Mouse (Mus musculus) liver, embryonic 13.5 days (tissue): ENCODE measurements around the gene Mus81. TPM values are rescaled to one million over a fixed set of nuclear protein-coding genes. Genes with fewer than 3 reads are reported as not detected.
"Not testable (repeated sequence)": the region's sequence is repeated elsewhere in the genome, so short reads cannot be mapped to it uniquely, and the experiment has no call there.

ENCODE experiments used
- ATAC-seq: fragments of 200-750 bp; cut with Nextera tagmentation; 2 replicates; pipeline ENCODE4 v1.8.0; 2017; ENCODE audit warnings: low read depth, mild to moderate bottlenecking, moderate number of reproducible peaks, moderate library complexity
- DNase-seq: peaks from one replicate; pipeline ENCODE4 v3.0.0; 2022
- H3K27ac ChIP-seq: fragments of 300-500 bp; sonication (generic); 2 replicates; pipeline ENCODE4 v1.5.1; 2015; ENCODE audit warnings: moderate library complexity, mild to moderate bottlenecking, inconsistent platforms
- H3K27me3 ChIP-seq: fragments of 300-500 bp; sonication (generic); 2 replicates; pipeline ENCODE4 v1.6.1; 2015; ENCODE audit warnings: mild to moderate bottlenecking, inconsistent platforms
- H3K36me3 ChIP-seq: fragments of 300-500 bp; sonication (generic); 2 replicates; pipeline ENCODE4 v1.6.1; 2015; ENCODE audit warnings: mild to moderate bottlenecking, inconsistent platforms
- H3K4me1 ChIP-seq: fragments of 300-500 bp; sonication (generic); replicated peaks from 2 replicates; pipeline ENCODE4 v1.6.1; 2015; ENCODE audit warnings: inconsistent platforms
- H3K4me2 ChIP-seq: fragments of 300-500 bp; sonication (generic); 2 replicates; pipeline ENCODE4 v1.6.1; 2015; ENCODE audit warnings: inconsistent platforms, mild to moderate bottlenecking, moderate library complexity
- H3K4me3 ChIP-seq: fragments of 300-500 bp; sonication (generic); replicated peaks from 2 replicates; pipeline ENCODE4 v1.5.1; 2015; ENCODE audit warnings: mild to moderate bottlenecking, inconsistent platforms
- H3K9ac ChIP-seq: fragments of 300-500 bp; sonication (generic); 2 replicates; pipeline ENCODE4 v1.6.1; 2015; ENCODE audit warnings: mild to moderate bottlenecking, inconsistent platforms
- H3K9me3 ChIP-seq: fragments of 300-500 bp; sonication (generic); replicated peaks from 2 replicates; pipeline ENCODE4 v1.6.1; 2016; ENCODE audit warnings: inconsistent platforms
- WGBS: fragments of 180-500 bp; shearing (Covaris S2); methylation state at CpG from one replicate; pipeline ENCODE4 v1.1.7; 2015; ENCODE audit not compliant: insufficient replicate concordance; 5-methylcytosine and 5-hydroxymethylcytosine counted together
- polyA plus RNA-seq: library from polyadenylated mRNA; unstranded; fragments of >200 nt; fragmentation: Nextera tagmentation; extraction: Ambion mirVana; gene quantifications from 2 replicates; pipeline ENCODE4 v1.2.1, GENCODE M21; 2015

The Mus81 gene
- polyA plus RNA-seq, 1 experiment from 2014 or later = 16.3 TPM

DNA sequence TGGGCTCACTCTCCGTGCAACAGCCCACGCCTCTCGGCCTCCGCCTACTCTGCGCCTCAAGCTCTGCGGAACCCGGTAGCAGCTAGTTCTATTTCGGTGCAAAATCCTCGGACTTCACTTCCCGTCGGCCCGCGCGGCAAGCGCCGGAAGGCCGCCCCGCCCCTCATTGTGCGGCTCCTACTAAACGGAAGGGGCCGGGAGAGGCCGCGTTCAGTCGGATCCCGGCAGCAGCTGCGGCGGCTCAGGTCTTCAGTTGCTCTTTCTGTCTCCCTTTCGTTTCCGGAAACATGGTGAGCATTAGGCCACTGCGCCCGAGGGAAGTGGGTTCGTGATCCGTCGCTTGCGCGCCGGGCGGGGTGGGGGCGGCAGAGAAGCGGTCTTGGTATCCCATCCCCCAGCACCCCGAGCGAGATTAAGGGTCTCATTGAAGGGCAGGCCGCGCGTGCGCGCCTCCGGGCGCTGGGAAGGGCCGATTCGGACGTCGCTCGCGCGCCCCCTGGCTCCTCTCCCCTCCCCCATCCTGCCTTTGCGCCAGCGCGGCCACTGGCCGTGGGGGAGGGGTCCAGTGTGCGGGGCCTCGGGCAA, 2.2 kb upstream of the Mus81 start, which contains the start of gene Cfl1:
Gene Cfl1, plus strand, starts transcription at position 143 of the 585 bp plus-strand sequence.
- under 1% methylated on average over 62 of the region's 62 CpGs for WGBS
- ATAC-seq = peak; percentile 58

DNA sequence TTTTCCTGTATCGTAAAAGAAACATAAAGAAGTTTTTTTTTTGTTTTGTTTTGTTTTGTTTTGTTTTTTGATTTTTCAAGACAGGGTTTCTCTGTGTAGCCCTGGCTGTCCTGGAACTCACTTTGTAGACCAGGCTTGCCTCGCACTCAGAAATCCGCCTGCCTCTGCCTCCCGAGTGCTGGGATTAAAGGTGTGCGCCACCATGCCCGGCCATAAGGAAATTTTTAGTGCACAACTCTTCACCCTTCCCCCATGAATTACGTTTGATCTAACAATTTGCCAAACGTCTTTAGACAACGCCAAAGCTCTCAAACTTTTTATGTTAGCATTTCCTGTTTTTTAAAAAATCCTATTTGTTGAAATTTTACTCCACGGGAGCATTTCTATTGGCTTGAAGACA, 1.5 kb upstream of the Mus81 start:
- 31% methylated on average over 10 of the region's 10 CpGs for WGBS
- H3K4me2 ChIP-seq = peak overlapping the region; percentile 86

More for the DNA sequence above, 2.2 kb upstream of the Mus81 start, which contains the start of gene Cfl1:
- peak within 1 kb of the TSS; percentile 86 for H3K4me2 ChIP-seq
- H3K4me3 ChIP-seq = peak within 1 kb of the TSS; percentile 99
- no peaks in the 10 kb centered on the region for H3K27me3 ChIP-seq
- H3K27ac ChIP-seq = peak within 1 kb of the TSS; percentile 100
- H3K9ac ChIP-seq = peak within 1 kb of the TSS; percentile 100
- peak; percentile 94 for DNase-seq
- H3K9me3 ChIP-seq = no peaks in the 10 kb centered on the region
- peaks cover 48% of the 10 kb centered on the region for H3K36me3 ChIP-seq
- peaks cover 60% of the 10 kb centered on the region for H3K4me1 ChIP-seq

DNA sequence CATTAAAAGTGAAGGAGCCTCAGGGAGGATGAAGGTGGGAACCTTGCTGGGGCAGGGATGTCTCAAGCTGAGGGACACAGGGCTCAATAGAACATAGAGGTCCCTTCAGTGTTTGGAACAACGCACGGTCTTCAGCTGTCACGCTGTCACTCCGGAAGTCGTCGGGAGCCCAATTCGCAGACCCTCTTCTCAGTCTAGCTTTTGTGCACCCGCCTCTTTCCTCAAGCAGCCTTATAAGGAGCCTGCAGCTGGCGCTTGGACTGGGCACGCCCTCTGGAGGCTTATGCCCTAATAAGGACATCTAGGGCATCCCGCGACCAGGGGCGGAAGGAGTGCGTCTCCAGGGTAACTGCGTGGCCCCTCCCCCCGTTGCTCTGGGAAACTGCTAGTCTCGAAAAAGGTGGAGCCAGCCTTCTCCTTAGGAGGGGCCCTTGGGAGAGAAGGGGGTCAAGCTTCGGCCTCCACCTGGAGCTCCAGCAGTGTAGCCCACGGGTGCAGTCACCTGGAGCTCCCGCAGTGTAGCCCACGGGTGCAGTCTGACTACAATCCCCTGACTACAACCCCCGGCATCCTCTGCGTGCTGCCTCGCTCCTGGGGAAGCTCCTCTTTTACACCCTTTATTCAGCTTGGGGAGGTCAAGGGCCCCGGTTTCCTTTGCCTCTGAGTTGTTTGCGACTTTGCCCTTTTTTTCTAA, 823 bp upstream of the Mus81 start:
- H3K4me1 ChIP-seq = peaks cover 58% of the 10 kb centered on the region
- no peaks in the 10 kb centered on the region for H3K27me3 ChIP-seq
- H3K27ac ChIP-seq = peak overlapping the region; percentile 100
- DNase-seq (peak; percentile 97), ATAC-seq (peak; percentile 80)
- H3K36me3 ChIP-seq = peaks cover 48% of the 10 kb centered on the region
- H3K9ac ChIP-seq = peak overlapping the region; percentile 76
- H3K4me2 ChIP-seq = peak overlapping the region; percentile 86
- WGBS = under 1% methylated on average over 26 of the region's 26 CpGs
- H3K4me3 ChIP-seq = peak overlapping the region; percentile 99
- no peaks in the 10 kb centered on the region for H3K9me3 ChIP-seq

More for the DNA sequence above, 1.5 kb upstream of the Mus81 start:
- not testable (repeated sequence) for H3K27me3 ChIP-seq, H3K9me3 ChIP-seq, DNase-seq, ATAC-seq
- H3K27ac ChIP-seq = peak overlapping the region; percentile 100
- H3K4me3 ChIP-seq = peak overlapping the region; percentile 99
- peaks cover 60% of the 10 kb centered on the region for H3K4me1 ChIP-seq
- peak overlapping the region; percentile 51 for H3K9ac ChIP-seq
- peaks cover 48% of the 10 kb centered on the region for H3K36me3 ChIP-seq

DNA sequence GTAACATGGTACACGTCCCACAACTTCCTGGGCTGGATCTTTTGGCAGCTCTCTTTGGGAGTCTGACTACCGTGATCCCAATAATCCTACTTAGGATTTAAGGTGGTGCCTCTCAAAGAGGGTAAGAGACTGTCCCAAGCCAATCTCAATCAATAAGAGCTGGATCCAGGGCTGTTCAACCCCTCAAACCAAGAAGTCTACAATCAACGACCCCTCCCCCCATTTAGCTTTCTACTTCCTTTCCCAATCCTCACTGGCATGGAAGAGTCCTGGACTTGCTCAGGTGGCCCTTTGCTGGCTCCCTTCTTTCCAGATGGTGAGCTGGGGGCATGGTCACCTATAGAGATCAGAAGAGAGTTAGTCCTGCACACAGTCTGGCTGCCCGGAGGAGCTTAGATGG, 1.4 kb downstream of the Mus81 start:
- Histone ChIP-seq H3K9ac (peak overlapping the region; percentile 76), H3K4me2 (peak overlapping the region; percentile 86), H3K27ac (peak overlapping the region; percentile 6; the same call in 1 of the 2 replicates), H3K4me1 (peaks cover 46% of the 10 kb centered on the region), H3K36me3 (peaks cover 47% of the 10 kb centered on the region), H3K4me3 (peak overlapping the region; percentile 99), H3K27me3 (no peaks in the 10 kb centered on the region), H3K9me3 (no peaks in the 10 kb centered on the region)
- ATAC-seq (no peak), DNase-seq (no peak)
- 78% methylated on average over 4 of the region's 4 CpGs for WGBS

DNA sequence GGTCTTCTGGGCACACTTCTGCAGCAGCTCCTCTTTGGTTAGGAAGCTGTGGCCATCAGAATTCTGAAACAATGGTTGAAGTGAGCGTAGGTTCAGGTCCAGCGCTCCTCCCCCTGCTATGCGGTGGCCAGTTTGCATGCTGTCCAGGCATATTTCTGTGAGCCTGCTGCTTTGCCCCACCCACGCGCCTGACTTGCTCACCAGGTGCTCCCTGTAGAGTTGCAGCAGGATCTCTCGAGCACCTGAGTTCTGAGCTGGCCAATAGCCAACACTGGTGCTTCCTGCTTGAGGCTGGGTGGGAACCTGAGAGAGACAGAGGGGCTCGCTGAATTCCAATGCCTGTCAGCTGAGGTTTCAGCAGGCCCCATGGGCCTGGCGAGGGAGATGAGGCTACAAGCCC, 1.9 kb downstream of the Mus81 start:
- ATAC-seq = no peak
- no peak for DNase-seq
- Histone ChIP-seq H3K4me1 (peaks cover 43% of the 10 kb centered on the region), H3K4me2 (0 out of 2 replicates have a peak overlapping the region, but pooled peaks have one; percentile 86), H3K9me3 (no peaks in the 10 kb centered on the region), H3K9ac (peak overlapping the region; percentile 76), H3K27ac (no peak overlapping the region), H3K4me3 (no peak overlapping the region), H3K36me3 (peaks cover 50% of the 10 kb centered on the region), H3K27me3 (no peaks in the 10 kb centered on the region)
- 83% methylated on average over 8 of the region's 8 CpGs for WGBS

DNA sequence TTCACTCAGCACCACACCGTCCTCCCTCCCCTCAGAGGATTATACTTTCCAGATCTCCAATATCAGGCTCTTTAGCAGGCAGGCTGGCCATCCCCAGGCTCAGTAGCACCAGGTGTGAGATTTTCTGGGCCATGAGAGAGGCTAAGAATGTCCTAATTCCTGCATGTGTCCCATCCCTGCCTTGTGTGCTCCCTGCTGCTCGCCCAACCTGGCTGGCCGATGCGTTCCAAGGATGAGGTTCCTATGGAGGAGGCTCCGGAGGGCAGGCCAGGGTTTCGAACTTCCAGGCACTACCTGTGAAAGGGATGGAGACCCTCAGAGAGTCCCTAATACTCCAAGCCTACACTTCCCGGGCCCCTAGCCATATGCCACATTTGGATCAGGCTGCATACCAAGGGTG, 2.4 kb downstream of the Mus81 start:
- H3K27ac ChIP-seq = no peak overlapping the region
- no peak overlapping the region for H3K4me2 ChIP-seq
- WGBS = 85% methylated on average over 7 of the region's 7 CpGs
- H3K4me1 ChIP-seq = peaks cover 43% of the 10 kb centered on the region
- no peak for DNase-seq
- ATAC-seq = no peak
- no peak overlapping the region for H3K9ac ChIP-seq
- peaks cover 52% of the 10 kb centered on the region for H3K36me3 ChIP-seq
- no peaks in the 10 kb centered on the region for H3K27me3 ChIP-seq
- H3K4me3 ChIP-seq = no peak overlapping the region
- no peaks in the 10 kb centered on the region for H3K9me3 ChIP-seq

DNA sequence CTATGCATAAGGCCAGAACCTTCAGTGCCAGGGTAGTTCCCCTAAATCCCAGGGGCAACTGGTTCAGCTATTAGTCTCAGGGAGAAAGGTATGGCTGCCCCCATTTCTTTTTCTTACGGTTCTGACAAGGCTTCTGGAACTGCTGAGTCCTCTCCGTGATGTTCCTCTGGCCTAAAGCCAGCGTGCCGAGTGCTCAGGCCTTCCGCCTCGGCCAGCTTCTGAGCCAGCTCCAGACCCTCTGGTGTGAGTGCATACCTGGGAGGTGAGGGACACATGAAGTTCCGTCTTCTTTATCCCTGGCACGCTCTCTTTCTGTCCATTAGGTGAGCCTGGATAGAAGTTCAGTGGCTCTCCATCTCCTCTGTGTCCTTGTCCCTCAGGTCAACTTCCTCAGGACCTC, 2.8 kb downstream of the Mus81 start:
- no peak overlapping the region for H3K27ac ChIP-seq
- 84% methylated on average over 8 of the region's 8 CpGs for WGBS

DNA sequence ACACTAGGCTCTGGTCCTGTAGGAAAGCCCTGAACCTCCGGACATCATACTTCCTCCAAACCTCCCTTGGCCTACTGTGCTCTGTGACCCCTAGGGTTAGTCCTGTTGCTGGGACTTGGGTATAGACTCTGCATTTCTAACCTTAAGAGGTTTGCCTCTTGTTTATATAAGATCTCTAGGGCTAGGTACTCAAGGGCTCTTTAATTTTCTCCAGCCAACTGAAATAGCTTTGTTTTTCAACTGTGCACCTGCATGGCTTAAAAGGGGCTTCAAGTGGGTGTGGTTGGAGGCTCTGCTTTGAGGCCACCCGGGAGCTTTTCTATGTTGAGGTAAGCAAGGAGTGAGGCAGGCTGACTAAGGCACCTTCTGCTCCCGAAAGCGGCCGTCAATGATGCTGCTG, 3.7 kb downstream of the Mus81 start:
- 82% methylated on average over 5 of the region's 5 CpGs for WGBS
- H3K9ac ChIP-seq = no peak overlapping the region

More for the DNA sequence above, 2.8 kb downstream of the Mus81 start:
- peaks cover 43% of the 10 kb centered on the region for H3K4me1 ChIP-seq
- no peaks in the 10 kb centered on the region for H3K27me3 ChIP-seq
- ATAC-seq (no peak), DNase-seq (no peak)
- peaks cover 52% of the 10 kb centered on the region for H3K36me3 ChIP-seq
- H3K9ac ChIP-seq = no peak overlapping the region
- H3K9me3 ChIP-seq = no peaks in the 10 kb centered on the region
- H3K4me2 ChIP-seq = no peak overlapping the region
- no peak overlapping the region for H3K4me3 ChIP-seq

DNA sequence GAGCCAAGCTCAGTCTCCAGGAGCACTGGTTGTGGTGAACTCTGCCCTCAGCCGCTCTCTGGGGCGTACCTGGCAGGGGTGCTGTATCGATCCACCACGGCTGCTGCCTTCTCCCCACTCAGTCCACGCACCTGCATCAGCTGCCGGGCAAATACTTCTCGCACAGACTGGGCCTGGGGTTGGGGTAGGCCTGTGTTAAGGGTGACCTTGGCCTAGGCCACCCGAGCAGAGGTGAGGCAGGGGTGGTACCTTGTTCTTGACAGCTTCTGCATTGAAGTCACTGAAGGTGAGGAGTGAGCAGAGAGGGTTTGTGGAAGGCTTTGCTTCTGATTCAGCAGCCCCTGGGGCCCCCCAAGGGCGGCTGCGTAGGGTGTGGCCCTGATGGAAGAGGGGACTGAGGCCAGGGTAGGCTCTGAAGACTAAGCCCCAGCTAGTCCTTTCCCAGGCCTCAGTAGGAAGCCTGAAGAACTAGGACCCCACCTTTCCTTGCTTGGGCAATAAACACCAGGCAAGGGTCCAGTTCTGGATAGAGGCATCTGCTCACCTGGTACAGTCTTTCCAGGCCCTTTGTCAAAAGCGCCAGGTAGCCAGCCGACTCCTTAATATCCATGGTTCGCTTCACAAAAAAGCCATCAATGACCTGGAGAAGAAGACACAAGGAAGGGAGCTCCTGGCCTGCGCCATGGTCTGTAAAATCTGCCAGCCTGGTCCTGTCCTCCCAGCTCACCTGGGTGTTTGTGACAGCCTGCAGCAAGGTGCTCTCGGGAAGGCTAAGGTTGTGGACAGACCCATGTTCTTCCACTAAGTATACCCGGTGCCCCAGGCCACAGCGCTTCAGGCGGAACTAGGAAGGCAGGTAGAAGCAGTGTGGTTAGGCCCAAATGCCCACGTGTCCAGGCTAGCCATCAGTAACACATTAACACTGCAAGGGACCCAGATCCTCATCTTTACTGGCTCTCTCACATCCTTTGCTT, 4.5 kb downstream of the Mus81 start:
- WGBS = 80% methylated on average over 19 of the region's 19 CpGs
- peaks cover 52% of the 10 kb centered on the region for H3K36me3 ChIP-seq
- ATAC-seq = no peak

More for the DNA sequence above, 3.7 kb downstream of the Mus81 start:
- Histone ChIP-seq H3K4me2 (no peak overlapping the region), H3K4me1 (peaks cover 37% of the 10 kb centered on the region), H3K4me3 (no peak overlapping the region), H3K9me3 (no peaks in the 10 kb centered on the region), H3K27ac (no peak overlapping the region), H3K36me3 (peaks cover 52% of the 10 kb centered on the region), H3K27me3 (no peaks in the 10 kb centered on the region)
- DNase-seq = no peak
- no peak for ATAC-seq

DNA sequence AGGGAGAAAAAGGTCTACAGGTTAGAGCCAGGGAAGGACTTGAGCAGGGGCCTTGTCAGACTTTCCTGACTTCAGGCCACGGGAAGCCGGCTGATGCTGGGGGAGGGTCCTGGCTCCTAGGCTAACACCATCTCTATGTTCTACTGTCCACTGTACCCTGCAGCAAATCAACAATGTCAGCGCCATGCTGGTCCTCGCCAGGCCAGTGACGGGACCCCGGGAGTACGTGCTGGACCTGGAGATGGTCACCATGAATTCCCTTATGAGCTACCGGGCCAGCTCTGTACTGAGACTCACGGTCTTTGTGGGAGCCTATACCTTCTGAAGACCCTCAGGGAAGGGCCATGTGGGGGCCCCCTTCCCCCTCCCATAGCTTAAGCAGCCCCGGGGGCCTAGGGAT, 6.8 kb downstream of the Mus81 start:
- H3K27me3 ChIP-seq = 0 out of 2 replicates have a peak, but pooled peaks cover 3% of the 10 kb centered on the region
- H3K4me1 ChIP-seq = peaks cover 15% of the 10 kb centered on the region
- no peak overlapping the region for H3K27ac ChIP-seq
- peaks cover 52% of the 10 kb centered on the region for H3K36me3 ChIP-seq
- ATAC-seq = no peak
- H3K9me3 ChIP-seq = no peaks in the 10 kb centered on the region
- no peak overlapping the region for H3K4me2 ChIP-seq
- WGBS = 83% methylated on average over 10 of the region's 10 CpGs
- DNase-seq = no peak
- H3K9ac ChIP-seq = no peak overlapping the region
- no peak overlapping the region for H3K4me3 ChIP-seq

More for the DNA sequence above, 4.5 kb downstream of the Mus81 start:
- Histone ChIP-seq H3K4me2 (no peak overlapping the region), H3K4me3 (no peak overlapping the region), H3K27ac (no peak overlapping the region), H3K9me3 (no peaks in the 10 kb centered on the region), H3K9ac (no peak overlapping the region), H3K27me3 (no peaks in the 10 kb centered on the region), H3K4me1 (peaks cover 30% of the 10 kb centered on the region)
- no peak for DNase-seq

DNA sequence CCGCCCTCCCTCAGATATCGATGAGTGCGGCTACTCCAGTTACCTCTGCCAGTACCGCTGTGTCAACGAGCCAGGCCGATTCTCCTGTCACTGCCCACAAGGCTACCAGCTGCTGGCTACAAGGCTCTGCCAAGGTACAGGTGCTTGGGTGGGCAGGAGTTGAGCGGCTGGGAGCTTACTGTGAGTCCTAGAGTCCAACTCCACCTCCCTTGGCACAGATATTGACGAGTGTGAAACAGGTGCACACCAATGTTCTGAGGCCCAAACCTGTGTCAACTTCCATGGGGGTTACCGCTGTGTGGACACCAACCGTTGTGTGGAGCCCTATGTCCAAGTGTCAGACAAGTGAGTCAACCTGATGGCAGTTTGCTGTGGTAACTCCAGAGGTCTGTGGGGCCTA, 8.2 kb downstream of the Mus81 start:
- DNase-seq (no peak), ATAC-seq (no peak)
- WGBS = 82% methylated on average over 10 of the region's 10 CpGs
- Histone ChIP-seq H3K9ac (no peak overlapping the region), H3K36me3 (peaks cover 38% of the 10 kb centered on the region), H3K4me3 (no peak overlapping the region), H3K27me3 (peaks cover 15% of the 10 kb centered on the region), H3K4me1 (peaks cover 20% of the 10 kb centered on the region), H3K4me2 (no peak overlapping the region), H3K9me3 (no peaks in the 10 kb centered on the region), H3K27ac (no peak overlapping the region)
